Mouse (Mus musculus) brain, embryonic 14.5 days (tissue): ENCODE data around the gene Fam189a1. TPM values are rescaled to one million over a fixed set of nuclear protein-coding genes. Genes with fewer than 3 reads are reported as not detected.

Source experiments
- DNase-seq: peaks from one replicate; pipeline ENCODE4 v3.0.0-alpha.2; 2011; ENCODE audit warnings: low read depth
- CTCF ChIP-seq: fragments of 200-500 bp; IDR thresholded peaks from 2 replicates; pipeline ENCODE4 v1.5.1; 2012; ENCODE audit warnings: inconsistent platforms, mild to moderate bottlenecking, moderate library complexity, borderline replicate concordance; ENCODE audit not compliant: insufficient read depth, insufficient read length; ENCODE audit errors: extremely low read depth
- POLR2A ChIP-seq: fragments of 200-500 bp; IDR thresholded peaks from 2 replicates; pipeline ENCODE4 v1.6.1; 2012; ENCODE audit warnings: mild to moderate bottlenecking, inconsistent platforms, borderline replicate concordance; ENCODE audit not compliant: poor library complexity, insufficient read depth, insufficient read length, severe bottlenecking; ENCODE audit errors: extremely low read depth
- polyA plus RNA-seq: library from polyadenylated mRNA; depleted of rRNA; stranded (reverse); fragments of >200 nt; gene quantifications from 2 replicates; pipeline ENCODE4 v1.2.3, GENCODE M21; 2012

The Fam189a1 gene
- polyA plus RNA-seq, 1 experiment = 34.3 TPM

GRCm38 (mm10) chr7:64830214-64830995 lies 326.0 kb downstream of the Fam189a1 start:
- no peak for TF ChIP-seq CTCF
- TF ChIP-seq POLR2A = no peak
- DNase-seq = no peak

- no peak for DNase-seq
- TF ChIP-seq CTCF (no peak), POLR2A (no peak)
Observed at GRCm38 (mm10) chr7:64821081-64821480, 335.3 kb downstream of the Fam189a1 start.

GRCm38 (mm10) chr7:64819683-64820082 lies 336.7 kb downstream of the Fam189a1 start:
- TF ChIP-seq CTCF (no peak), POLR2A (no peak)
- DNase-seq = no peak

GRCm38 (mm10) chr7:64808876-64809275 lies 347.5 kb downstream of the Fam189a1 start:
- DNase-seq = peak; percentile 58
- no peak for TF ChIP-seq CTCF
- no peak for TF ChIP-seq POLR2A

- TF ChIP-seq CTCF = no peak
- no peak for TF ChIP-seq POLR2A
Observed at GRCm38 (mm10) chr7:64805100-64805499, 351.3 kb downstream of the Fam189a1 start.

GRCm38 (mm10) chr7:64795554-64795953 lies 360.8 kb downstream of the Fam189a1 start:
- TF ChIP-seq CTCF (no peak), POLR2A (no peak)
- DNase-seq = no peak

More at GRCm38 (mm10) chr7:64805100-64805499, 351.3 kb downstream of the Fam189a1 start:
- DNase-seq = peak; percentile 25

- DNase-seq = no peak
Observed at GRCm38 (mm10) chr7:64792031-64792430, 364.3 kb downstream of the Fam189a1 start.

GRCm38 (mm10) chr7:64791145-64791544 lies 365.2 kb downstream of the Fam189a1 start:
- no peak for DNase-seq
- TF ChIP-seq CTCF = no peak
- no peak for TF ChIP-seq POLR2A

More at GRCm38 (mm10) chr7:64792031-64792430, 364.3 kb downstream of the Fam189a1 start:
- TF ChIP-seq POLR2A = no peak
- TF ChIP-seq CTCF = no peak

- TF ChIP-seq POLR2A = no peak
- TF ChIP-seq CTCF = no peak
- peak; percentile 52 for DNase-seq
Observed at GRCm38 (mm10) chr7:64785040-64785439, 371.3 kb downstream of the Fam189a1 start.

- no peak for TF ChIP-seq CTCF
- TF ChIP-seq POLR2A = no peak
- no peak for DNase-seq
Observed at GRCm38 (mm10) chr7:64779501-64779900, 376.9 kb downstream of the Fam189a1 start.

GRCm38 (mm10) chr7:64776708-64777489 lies 379.5 kb downstream of the Fam189a1 start:
- DNase-seq = peak; percentile 33
- TF ChIP-seq CTCF = no peak
- no peak for TF ChIP-seq POLR2A
